ENCODE assay signal across 14 mouse cellular contexts in genomic region chr14:25855241-25855885, GRCm38 (mm10). TPM values are rescaled to one million over a fixed set of nuclear protein-coding genes. Genes with fewer than 3 reads are reported as not detected.
DNase-seq lines count a peak whose midpoint lies in the region; ATAC-seq lines count a peak whose summit lies in the region.
"Had no signal": no experiment of that assay in that cellular context is flagged by ENCODE, and none has a peak within 500 bp of the region (broad histone marks: within the 10 kb centered on the region; RNA-seq: fewer than 3 reads in every experiment).

No protein-coding gene starts in this region.

- 66% methylated on average over 8 of the region's 8 CpGs for WGBS in kidney, embryonic 15.5 days

- H3K27ac ChIP-seq in kidney, embryonic 15.5 days, result peak overlapping the region; percentile 45; the same call in 1 of the 2 replicates
- H3K27ac ChIP-seq: forebrain, embryonic 10.5 days had no signal

- no peaks in the 10 kb centered on the region for H3K36me3 ChIP-seq in kidney, embryonic 15.5 days
- H3K36me3 ChIP-seq: forebrain, embryonic 10.5 days had no signal

- no peak overlapping the region for H3K9ac ChIP-seq in kidney, embryonic 15.5 days

- intact Hi-C loops in left cerebral cortex, postnatal 25 days (cut with DNase I), result no loop called here

- no peak for DNase-seq in kidney, adult 9 months
- DNase-seq in cerebellum, postnatal 25 days, result no peak
- no peak for DNase-seq in left cerebral cortex, postnatal 25 days (ENCODE audit: low spot score in 2 of 2)
- no peak for DNase-seq in left cerebral cortex, adult 8-10 months (ENCODE audit: low spot score in 2 of 2)
- DNase-seq: adrenal gland, adult 8-10 months; cerebellum, adult 2 months; lung, postnatal 14 days had no signal

- ATAC-seq in kidney, embryonic 15.5 days (replicated peaks; ENCODE audit: low FRiP score), result no peak
- ATAC-seq in CD4-positive, CD25-positive, alpha-beta regulatory T cell, adult 4 months, result peak; percentile 79
- ATAC-seq in erythroid progenitor cell, adult 5-6 weeks (replicated peaks; ENCODE audit: low FRiP score, poor library complexity, severe bottlenecking), result peak; percentile 50
- ATAC-seq in megakaryocyte, adult 5-6 weeks (ENCODE audit: poor library complexity, severe bottlenecking), result peak; percentile 59
- ATAC-seq: hindbrain, embryonic 16.5 days had no signal

- H3K4me3 ChIP-seq in kidney, embryonic 15.5 days (replicated peaks), result no peak overlapping the region
- H3K4me3 ChIP-seq: forebrain, embryonic 10.5 days had no signal

- H3K4me2 ChIP-seq in kidney, embryonic 15.5 days, result no peak overlapping the region

- peaks cover 46% of the 10 kb centered on the region for H3K4me1 ChIP-seq in kidney, embryonic 15.5 days

- H3K9me3 ChIP-seq in kidney, embryonic 15.5 days (replicated peaks), result no peaks in the 10 kb centered on the region
- H3K9me3 ChIP-seq: forebrain, embryonic 10.5 days had no signal

- H3K27me3 ChIP-seq in kidney, embryonic 15.5 days, result no peaks in the 10 kb centered on the region

RNA-seq across cellular contexts. Expression of gene Anxa11, which starts 13.4 kb away (rescaled TPM):
- 46.1 and 46.6 TPM in 2 replicates for polyA plus RNA-seq in kidney, embryonic 15.5 days (2015; fragmentation: Nextera tagmentation; extraction: Ambion mirVana)
- polyA plus RNA-seq in CD4-positive, CD25-positive, alpha-beta regulatory T cell, adult 4 months (2017; shearing (Covaris generic)), result 10 to 100 TPM; 59.7 to 84.6 TPM
- total RNA-seq in erythroid progenitor cell, adult 5-6 weeks (2015; ENCODE audit: low replicate concordance), result 12.3 and 26.0 TPM in 2 replicates
- total RNA-seq in erythroid progenitor cell, adult 5-6 weeks (2017; ENCODE audit: low replicate concordance), result 2.1 and 5.1 TPM in 2 replicates
- 91.2 and 103 TPM in 2 replicates for total RNA-seq in megakaryocyte, adult 5-6 weeks (2015)
- 21.2 and 38.7 TPM in 2 replicates for total RNA-seq in megakaryocyte, adult 5-6 weeks (2017)
- total RNA-seq in left cerebral cortex, postnatal 25 days (2021), result 10 to 100 TPM; 29.8 to 34.8 TPM
- 10 to 100 TPM; 33.7 to 40.5 (median 36.4) TPM for total RNA-seq in left cerebral cortex, adult 8-10 months (2022)

RNA-seq across cellular contexts. Expression of gene Plac9a, which starts 47.5 kb away (rescaled TPM):
- polyA plus RNA-seq in kidney, embryonic 15.5 days (2015; fragmentation: Nextera tagmentation; extraction: Ambion mirVana), result 0.57 and 2.4 TPM in 2 replicates
- not detected for polyA plus RNA-seq in CD4-positive, CD25-positive, alpha-beta regulatory T cell, adult 4 months (2017; shearing (Covaris generic))
- total RNA-seq in erythroid progenitor cell, adult 5-6 weeks (2015; ENCODE audit: low replicate concordance), result not detected in 2 replicates
- not detected in 2 replicates for total RNA-seq in erythroid progenitor cell, adult 5-6 weeks (2017; ENCODE audit: low replicate concordance)
- not detected in 2 replicates for total RNA-seq in megakaryocyte, adult 5-6 weeks (2015)
- not detected in 2 replicates for total RNA-seq in megakaryocyte, adult 5-6 weeks (2017)
- total RNA-seq in left cerebral cortex, postnatal 25 days (2021), result not detected
- total RNA-seq in left cerebral cortex, adult 8-10 months (2022), result 1 to 10 TPM in 1 of 4 experiments, not detected in 3; 1.7 TPM
- polyA plus RNA-seq: cerebellum, adult 2 months; forebrain, embryonic 10.5 days; hindbrain, embryonic 16.5 days; neural tube, embryonic 11.5 days had no signal
